Mouse (Mus musculus) kidney, postnatal 14 days (tissue): ENCODE measurements at regions not wholly inside any gene's neighbourhood (a gene's known extent, or its start where the extent isn't known, plus 50 kb on each side); places are given as distances from the start of the nearest gene placed in this dataset.
"Not testable (repeated sequence)": the region's sequence is repeated elsewhere in the genome, so short reads cannot be mapped to it uniquely, and the experiment has no call there.

Experiments
- DNase-seq: peaks from one replicate; pipeline ENCODE4 v3.0.0; 2022; ENCODE audit warnings: mixed read lengths

- no peak for DNase-seq
These were observed 126.9 kb upstream of the Mpdz start for GRCm38 (mm10) chr4:81569531-81569930.

- DNase-seq, result no peak
These were observed 125.8 kb upstream of the Mpdz start for GRCm38 (mm10) chr4:81568404-81568803.

- peak; percentile 48 for DNase-seq
These were observed 125.3 kb upstream of the Mpdz start for GRCm38 (mm10) chr4:81567928-81568327.

- DNase-seq, result no peak
These were observed 123.9 kb upstream of the Mpdz start for GRCm38 (mm10) chr4:81566526-81566925.

GRCm38 (mm10) chr4:81565422-81566395, 123.1 kb upstream of the Mpdz start:
- DNase-seq, result no peak

GRCm38 (mm10) chr4:81564446-81564845, 121.8 kb upstream of the Mpdz start:
- DNase-seq, result no peak

- peak; percentile 7 for DNase-seq
These were observed 121.0 kb upstream of the Mpdz start for GRCm38 (mm10) chr4:81563574-81563973.

GRCm38 (mm10) chr4:81561453-81561852, 118.8 kb upstream of the Mpdz start:
- DNase-seq, result no peak

GRCm38 (mm10) chr4:81550816-81551215, 108.2 kb upstream of the Mpdz start:
- no peak for DNase-seq

- no peak for DNase-seq
These were observed 107.6 kb upstream of the Mpdz start for GRCm38 (mm10) chr4:81550256-81550655.

- DNase-seq, result no peak
These were observed 97.9 kb upstream of the Mpdz start for GRCm38 (mm10) chr4:81540496-81540895.

GRCm38 (mm10) chr4:81539551-81539950, 96.9 kb upstream of the Mpdz start:
- DNase-seq, result no peak

- no peak for DNase-seq
These were observed 94.2 kb upstream of the Mpdz start for GRCm38 (mm10) chr4:81536795-81537194.

GRCm38 (mm10) chr4:81530546-81530945, 87.9 kb upstream of the Mpdz start:
- DNase-seq, result no peak

- DNase-seq, result not testable (repeated sequence)
These were observed 76.5 kb upstream of the Mpdz start for GRCm38 (mm10) chr4:81519151-81519550.

GRCm38 (mm10) chr4:81514547-81514946, 71.9 kb upstream of the Mpdz start:
- DNase-seq, result no peak

GRCm38 (mm10) chr4:81512396-81512795, 69.8 kb upstream of the Mpdz start:
- no peak for DNase-seq

GRCm38 (mm10) chr4:81508776-81509175, 66.2 kb upstream of the Mpdz start:
- DNase-seq, result no peak

- DNase-seq, result peak; percentile 7
These were observed 64.2 kb upstream of the Mpdz start for GRCm38 (mm10) chr4:81506841-81507240.

GRCm38 (mm10) chr4:81506306-81506705, 63.7 kb upstream of the Mpdz start:
- no peak for DNase-seq

- DNase-seq, result peak; percentile 14
These were observed 62.5 kb upstream of the Mpdz start for GRCm38 (mm10) chr4:81505096-81505495.

- DNase-seq, result no peak
These were observed 61.3 kb upstream of the Mpdz start for GRCm38 (mm10) chr4:81503941-81504340.

GRCm38 (mm10) chr4:81501802-81502201, 59.2 kb upstream of the Mpdz start:
- no peak for DNase-seq

- DNase-seq, result no peak
These were observed 55.5 kb upstream of the Mpdz start for GRCm38 (mm10) chr4:81498133-81498532.

- DNase-seq, result no peak
These were observed 50.2 kb upstream of the Mpdz start for GRCm38 (mm10) chr4:81492811-81493210.
